Mouse (Mus musculus) c-Kit-positive CD71-negative TER-119-negative erythroid progenitor cells, embryonic 14.5 days (primary cell): ENCODE measurements around the gene Gm10309.

Source experiments
- DNase-seq: peaks from one replicate; pipeline ENCODE4 v3.0.0-alpha.2; 2013; ENCODE audit warnings: low read depth

The Gm10309 gene

DNA sequence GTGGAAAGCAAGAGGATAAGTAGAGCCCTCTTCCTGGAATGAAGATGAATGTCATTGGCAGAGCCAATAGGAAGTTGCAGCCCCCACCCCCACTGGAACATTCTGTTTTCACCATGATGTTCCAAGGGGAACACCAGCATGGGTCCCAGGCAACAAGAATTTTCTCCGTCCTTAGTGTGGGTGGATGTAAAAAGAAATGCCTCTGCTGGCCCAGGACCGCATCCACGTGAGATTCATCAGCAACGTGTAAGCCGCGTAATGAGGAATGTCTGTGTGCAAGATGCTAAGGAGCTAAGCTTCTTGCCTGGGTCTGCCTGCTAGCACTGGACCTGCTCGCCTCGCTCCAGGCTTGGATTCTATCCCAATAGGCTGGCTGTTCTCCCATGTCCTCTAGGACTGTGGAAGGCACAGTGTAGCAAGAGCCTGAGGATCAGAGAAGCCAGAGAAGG, at the start of gene Gm10309:
Gm10309 (minus strand) TSS at position 50 of the 449 bp plus-strand sequence.
- no peak for DNase-seq

DNA sequence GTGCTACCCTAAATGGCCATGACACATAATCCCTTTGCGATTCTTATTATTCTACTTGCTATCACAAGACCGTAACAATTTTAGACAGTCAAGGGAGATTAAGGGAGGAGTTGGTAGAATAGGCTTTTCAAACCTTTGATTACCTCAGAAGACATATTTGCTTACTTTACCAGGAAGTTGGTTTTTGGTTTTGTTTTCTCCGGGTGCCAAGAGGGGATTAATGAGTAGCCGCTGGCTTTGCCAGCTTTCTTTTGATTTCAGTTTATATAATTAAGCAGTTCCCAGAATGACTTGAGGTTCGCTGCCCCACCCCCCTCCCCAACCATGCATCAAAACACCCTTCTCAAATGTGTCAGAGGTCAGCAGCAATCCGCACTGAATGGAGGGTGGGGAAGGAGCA, 47.0 kb upstream of the Gm10309 start:
- DNase-seq, result no peak

DNA sequence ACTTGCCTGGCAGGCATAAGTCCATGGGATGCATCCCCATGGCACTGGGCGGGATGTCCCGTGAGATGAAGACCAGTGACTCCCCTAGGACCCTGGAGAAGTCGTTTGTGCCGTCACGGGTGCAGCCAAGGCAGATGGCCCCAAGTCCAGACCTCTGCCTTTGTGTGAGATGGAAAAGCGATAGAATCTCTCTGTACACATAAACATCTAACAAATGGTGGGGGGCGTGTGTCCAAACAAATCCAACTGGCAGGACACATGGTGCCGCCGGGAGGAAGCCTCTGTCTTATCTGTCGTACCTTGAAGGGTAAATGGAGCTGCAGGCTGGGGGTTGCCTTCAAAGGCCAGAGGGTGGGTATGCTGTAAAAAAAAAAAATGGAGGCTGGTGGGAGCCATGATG, 46.5 kb upstream of the Gm10309 start:
- DNase-seq, result no peak

DNA sequence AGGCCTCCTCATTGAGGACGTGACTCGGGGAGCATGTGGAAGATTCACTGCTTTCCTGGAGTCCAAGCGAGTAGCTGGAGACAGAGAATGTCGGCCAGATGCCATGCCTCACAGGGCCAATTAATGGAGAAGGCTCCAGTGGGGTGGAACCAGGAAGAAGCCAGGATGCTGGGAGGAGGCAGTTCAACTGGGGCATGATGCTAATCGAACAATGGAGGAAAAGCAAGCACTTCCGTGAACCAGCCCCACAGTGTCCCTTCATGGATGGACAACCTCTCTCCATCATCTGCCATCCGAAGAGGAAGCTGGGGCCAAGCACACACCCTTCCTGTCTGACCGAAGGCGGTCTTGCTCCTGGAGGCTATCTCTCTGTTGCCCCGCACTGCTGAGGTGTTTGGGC, 44.1 kb upstream of the Gm10309 start:
- DNase-seq, result no peak

DNA sequence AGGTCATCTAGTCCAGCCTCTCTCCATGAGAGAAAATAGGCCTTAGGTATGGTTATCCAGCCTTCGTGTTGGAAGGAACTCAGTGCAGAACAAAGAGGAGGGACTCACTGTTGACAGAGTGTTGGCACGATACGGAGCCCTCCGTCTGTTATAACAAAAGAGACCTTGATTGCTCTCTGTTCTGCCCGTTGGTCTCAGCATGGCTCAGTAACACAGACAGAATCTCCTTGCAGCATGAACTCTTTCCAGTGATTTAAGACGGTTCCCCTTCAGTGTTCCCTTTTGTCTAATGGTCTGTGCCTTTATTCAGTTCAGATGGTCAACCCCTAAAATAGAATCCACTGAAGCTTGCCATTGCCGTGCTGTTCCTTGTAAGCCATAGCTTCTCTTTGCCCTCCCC, 41.5 kb upstream of the Gm10309 start:
- DNase-seq, result no peak

DNA sequence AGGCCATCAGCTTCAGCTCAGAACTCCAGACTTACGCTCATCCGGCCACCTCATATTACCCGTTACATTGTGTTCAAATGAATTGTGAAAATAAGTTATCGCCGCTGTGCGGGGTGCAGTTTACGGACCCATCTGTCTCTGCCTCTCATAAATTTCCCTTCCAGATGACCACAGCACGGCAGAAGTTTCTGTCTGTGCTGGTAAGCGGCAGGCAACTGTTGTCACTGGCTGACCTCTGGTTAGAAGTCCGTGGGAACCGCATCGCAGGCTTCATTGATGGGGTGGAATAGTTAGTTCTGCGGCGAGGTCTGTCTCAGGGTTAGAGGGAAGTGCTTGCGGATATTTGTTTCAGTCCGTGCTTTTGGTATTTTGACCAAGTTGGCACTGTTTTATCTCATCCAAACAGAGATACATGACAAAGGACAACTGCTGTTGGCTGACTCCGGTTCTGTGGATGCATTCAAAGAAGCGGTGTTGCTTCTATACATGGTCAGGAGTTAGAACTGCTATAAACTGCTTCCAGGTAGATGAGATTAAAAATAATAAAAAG, 34.9 kb upstream of the Gm10309 start:
- DNase-seq, result no peak

DNA sequence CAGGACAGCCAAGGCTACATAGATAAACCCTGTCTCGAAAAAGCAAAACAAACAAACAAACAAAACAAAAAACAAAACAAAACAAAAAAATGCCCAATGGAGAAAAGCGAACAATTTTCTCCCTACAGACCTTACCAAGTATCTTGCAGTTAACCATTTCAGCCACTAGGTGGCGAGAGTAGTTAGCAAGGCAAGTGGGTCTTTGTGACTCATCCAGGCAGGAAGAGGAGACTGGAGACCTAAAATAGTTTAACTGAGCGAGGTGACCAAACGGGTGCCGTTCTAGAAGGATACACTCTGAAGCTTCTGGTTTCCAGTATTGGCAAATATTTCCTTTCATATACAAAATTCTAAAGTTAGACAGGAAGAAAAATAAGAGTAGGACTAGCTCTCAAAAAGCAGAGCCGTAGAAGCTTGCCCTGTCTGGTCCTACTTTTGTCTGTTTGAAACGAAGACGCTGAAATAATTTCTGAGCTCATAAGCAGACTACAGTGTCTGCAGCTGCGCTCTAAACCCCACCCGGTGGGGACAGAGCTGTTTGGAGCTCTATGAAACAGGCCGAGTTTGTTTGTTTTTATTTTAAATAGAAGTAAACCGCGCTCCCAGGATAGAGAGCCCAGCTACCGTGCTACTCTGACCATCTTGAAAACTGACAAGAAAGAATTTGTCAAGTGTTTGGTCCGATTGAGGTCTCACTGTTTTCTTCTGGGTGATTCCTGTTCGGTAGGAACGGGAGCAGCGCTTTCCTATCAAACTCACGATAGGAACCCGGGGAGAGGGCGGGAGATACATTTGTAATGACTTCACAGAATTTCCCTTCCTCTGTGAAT, 31.0 kb upstream of the Gm10309 start:
- DNase-seq, result peak; percentile 84

DNA sequence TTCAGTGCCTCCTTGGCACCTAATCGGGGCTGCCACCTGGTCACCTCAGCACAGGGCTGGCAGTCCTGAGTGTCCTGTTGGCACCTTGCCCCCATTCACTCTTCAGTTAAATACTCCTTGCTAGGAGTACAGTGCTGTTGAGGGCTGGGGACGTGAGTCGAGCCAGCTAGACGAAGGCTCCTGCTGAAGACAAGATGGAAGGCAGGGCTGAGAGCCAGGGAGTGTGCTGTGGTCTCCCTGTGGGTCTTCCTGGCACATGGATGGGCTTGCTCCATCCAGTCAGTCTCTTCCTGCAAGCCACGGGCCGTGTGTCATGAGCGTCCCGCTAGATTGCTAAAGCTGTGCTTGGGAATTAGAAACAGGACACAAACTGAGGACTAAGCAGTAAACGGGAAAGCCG, 30.1 kb upstream of the Gm10309 start:
- no peak for DNase-seq

DNA sequence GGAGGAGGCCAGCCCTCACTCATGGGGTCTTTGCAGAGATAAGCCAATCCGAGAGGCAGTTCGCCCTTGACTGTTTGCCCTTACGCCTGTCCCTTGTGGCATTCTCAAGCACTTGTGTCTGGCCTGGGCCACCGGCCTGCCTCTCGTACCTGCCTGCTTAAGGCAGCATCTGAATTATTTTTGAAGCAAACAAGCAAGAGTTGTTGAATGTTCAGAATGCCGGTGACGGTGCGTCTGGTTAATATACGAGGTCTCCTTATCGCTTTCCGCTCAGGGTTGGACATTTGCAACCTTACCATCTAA, 28.5 kb upstream of the Gm10309 start:
- DNase-seq, result no peak

DNA sequence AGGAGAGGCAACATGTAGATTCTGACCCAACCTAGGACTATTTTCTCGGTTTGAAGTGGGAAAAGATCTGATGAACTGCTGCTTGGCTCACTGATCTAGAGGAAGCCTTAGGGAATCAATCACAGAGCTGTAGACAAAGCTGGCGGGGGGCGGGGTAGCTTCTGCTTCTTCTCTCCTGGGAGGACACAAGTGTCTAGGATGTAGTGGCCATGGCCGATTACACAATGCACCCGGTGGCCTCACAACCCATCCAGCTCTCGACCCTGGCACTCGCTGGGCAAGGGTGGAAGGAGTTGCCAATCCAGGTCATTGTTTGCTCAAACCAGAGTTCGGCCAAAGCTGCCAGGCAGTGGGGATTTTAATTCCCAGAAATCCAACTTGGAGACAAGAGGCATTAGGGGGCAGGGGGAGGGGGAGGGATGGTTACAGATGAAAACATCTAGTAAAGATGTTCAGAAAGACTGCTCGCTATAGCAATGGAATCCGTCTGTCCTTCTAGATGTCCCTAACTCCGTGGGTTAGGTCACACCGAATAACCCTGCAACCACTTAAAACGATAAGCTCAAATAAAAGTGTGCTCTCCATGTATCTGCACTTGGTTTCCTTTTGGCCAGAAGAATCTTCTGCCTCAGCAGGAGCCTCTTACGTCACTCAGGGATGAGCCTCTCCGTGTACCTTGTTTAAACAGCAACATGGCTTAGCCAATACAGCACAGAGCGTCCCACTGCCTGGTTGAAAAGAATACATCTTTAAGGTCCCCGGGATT, 27.9 kb upstream of the Gm10309 start:
- DNase-seq, result no peak

DNA sequence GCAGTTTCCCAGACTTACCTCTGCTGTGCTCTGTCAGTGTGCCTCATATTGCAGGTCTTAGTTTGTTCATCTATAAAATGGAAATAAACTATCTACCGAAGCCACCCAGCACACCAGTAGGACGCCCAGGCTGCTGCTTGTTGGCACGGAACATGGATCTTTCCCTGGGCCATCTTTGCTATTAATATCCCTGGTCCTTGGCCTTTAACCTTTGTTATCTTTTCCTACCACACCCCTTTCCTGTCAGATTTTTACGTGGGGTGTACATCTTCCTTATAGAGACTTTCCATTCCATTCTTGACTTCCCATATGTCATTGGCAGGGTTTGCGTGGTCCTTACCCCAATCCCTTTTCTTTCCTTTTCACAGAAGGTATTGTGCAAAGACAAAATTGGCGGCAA, 26.2 kb upstream of the Gm10309 start:
- no peak for DNase-seq

DNA sequence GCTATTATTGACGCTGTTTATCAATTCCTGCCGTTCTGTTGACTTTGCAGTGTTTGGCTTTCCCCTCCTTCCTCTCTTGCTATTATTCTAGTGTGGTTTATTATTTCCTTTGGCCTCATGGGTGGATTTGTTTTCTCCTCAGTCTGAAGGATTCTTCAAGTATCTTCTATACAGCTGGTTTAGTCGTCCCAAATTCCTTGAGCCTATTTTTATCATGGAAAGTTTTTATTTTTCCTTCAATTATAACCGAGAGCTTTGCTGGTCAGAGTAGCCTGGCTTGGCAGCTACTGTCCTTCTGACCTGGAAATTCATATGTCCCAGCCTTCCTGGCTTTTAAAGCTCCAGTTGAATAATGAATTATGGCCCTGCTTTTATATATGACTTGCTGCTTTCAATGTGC, 24.4 kb upstream of the Gm10309 start:
- DNase-seq, result no peak

DNA sequence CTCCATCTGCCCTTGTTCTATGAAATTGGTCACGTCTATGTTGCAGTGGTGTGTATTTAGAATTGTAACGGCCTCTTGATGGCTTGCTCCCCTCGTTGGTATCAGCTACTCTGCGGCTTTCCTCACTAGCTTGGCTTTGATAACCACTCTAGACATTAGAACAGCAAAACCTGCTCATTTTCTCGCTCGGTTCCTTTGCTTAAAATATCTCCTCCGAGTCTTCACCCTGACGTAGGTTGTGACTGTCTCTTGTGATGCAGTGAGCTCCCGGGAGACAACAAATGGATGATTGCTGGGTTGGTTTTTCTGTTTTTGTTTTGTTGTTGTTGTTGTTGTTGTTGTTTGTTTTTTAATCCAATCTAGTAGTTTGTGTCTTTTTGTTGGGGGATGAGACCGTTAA, 24.0 kb upstream of the Gm10309 start:
- no peak for DNase-seq

DNA sequence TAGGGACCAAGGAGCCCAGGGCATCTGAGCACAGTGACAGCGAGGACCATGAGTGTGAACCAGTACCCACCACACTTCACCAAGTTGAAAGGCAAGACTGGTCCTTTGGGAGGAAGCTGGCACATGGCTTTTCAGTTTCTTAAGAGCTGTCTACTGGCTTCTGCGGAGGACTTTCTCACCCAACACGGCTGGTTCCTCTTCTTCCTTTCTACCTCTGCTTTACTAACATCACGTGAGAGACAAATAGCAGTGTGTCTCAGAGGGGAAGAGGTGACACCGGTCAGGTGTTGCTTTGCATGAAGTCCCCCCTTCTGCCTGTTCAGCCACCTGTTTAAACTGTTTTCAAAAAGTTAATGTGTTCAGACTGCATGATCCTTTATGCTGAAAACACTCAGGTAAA, 22.3 kb upstream of the Gm10309 start:
- DNase-seq, result no peak

DNA sequence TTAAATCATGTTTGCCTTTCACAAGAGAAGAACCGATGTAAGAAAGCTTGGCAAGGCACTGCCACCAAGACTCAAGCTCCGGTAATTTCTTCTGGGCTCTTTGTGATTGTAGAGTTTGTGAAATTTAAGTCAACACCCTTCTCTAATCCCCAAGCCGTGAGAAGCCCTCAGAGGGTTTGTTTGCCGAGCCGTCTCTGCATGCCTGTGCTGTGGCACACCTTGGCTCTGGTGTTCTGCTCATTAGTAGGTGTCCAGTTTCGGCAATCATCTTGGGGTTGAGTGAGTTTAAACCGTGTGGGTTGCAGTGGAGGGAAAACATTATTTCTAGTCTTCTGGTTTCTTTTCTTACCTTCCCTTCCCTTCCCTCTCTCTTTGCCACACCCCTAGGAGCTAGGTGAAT, 21.0 kb upstream of the Gm10309 start:
- no peak for DNase-seq

DNA sequence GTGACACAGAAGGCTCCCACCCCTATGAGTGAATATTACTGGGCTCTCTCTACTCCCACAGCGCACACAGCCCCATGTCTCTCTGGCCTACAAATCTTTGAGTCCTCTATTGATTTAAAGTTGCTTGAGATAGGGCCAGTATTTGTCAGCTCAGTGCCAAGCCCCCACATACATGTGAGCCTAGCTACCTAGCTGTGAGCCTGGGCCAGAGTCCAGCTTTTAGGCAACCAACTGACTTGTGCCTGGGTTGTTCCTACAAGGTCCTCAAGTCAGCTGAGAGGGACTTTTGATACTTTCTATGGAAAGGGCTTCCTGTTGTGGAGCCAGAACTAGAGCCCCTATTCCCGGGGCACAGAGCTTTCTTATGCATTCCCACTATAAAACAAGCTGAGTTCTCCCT, 20.0 kb upstream of the Gm10309 start:
- no peak for DNase-seq

DNA sequence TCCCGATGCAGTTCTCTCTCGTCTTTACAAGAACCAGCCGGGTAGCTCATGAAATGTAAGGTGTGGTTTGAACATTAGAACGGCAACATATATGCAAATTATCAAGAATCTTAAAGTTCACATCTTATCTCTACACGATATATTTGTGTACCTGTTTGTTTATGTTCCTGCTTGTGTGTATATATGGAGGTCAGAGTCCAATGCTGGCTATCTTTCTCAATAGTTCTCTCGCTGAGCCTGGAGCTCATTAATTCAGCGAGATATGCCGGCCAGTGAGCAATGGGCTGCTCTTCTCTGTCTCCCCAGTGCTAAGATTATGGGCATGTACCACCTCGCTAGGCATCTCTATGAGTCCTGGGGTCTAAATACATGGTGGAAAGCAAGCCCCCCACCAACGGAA, 18.8 kb upstream of the Gm10309 start:
- DNase-seq, result no peak

DNA sequence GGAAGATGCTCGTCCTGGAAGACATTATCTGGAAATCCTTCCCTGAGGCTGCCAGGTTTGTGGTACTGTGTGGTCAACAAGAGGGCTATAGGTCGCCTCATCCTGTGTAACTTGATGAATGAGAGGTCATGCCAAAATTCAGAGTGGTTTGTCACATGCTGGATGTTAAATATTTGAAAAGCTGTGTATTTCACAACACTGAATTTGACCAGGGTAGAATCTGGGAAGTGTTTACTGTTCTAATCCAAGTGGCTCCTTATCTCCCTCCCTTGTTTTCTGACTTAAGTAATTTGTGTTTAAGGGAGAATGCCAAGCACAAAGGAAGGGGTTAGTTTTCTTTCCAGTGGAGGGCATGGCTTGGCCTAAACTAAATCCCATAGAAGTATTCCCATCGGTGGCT, 18.3 kb upstream of the Gm10309 start:
- DNase-seq, result no peak

DNA sequence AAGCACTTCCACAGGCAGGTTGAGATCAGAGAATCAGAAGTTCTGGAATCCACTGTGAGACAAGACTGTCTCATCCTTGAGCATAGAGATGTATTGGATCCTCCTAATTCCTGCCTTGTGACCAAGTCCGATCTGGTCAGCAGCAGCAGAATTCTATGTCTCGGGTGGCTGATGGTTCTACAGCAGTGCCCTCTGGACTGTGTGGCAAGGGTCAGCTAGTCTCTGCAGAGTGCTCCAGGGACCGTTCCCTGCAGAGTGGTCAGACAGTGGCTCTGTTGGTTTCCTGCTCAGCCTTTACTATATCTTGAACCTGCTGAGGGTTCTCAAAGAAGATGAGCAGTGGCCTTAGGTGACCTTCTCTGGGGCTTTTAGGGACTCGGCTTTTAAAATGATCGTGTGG, 17.6 kb upstream of the Gm10309 start:
- DNase-seq, result no peak

DNA sequence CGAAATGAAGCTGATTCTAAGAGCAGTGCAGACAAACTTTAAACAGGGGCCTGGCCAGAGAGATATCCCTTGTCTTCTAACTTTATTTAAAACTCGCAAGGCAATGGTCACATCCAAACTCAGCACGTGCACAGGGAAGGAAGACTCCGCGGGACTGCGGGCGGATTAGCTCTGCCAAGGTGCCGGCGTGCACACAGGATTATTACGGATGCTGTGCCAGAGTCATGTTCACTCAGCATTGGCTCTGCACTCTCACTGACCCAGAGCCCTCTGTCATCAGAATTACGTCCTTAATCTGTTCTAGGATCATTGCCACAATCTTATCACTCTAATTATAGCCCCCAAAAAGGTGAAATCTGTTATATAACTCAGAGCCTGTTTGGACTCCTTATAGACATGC, 16.2 kb upstream of the Gm10309 start:
- no peak for DNase-seq

DNA sequence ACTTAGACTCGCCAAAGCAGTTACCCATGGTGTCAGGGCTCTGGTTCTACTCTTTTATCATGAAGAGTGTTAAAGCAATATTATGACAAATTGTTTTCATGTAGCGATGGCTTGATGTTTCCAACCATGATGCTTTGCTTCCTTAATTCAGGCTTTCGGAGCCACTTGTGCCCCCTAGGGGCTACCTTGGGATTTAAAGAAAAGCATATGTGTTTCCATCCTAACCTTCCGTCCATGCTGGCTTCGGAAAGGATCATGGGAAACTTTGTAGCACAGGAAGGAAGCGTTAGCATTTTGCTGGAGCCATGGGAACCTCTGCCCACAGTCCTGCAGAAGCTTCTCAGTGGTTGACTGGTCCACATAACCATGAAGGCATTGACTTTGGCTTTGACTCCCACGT, 13.6 kb upstream of the Gm10309 start:
- no peak for DNase-seq

DNA sequence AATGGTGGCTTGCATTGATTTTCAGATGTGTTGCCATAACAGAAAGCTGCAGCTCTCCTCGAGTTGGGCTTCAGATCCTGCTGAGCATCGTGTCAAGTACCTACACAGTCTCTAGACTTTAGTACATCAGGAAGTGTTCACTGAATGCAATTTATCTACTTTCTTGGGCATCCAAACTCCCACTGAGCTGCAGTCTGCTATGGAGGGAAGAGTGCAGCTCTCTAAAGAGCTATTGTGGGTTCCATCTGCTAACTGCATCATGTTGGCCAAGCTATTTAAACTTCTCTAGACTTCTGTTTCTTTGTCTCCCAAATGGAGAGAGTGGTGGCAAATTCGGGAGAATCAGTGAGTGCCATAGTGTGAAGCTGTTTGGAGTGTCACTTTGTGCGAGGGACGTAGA, 11.6 kb upstream of the Gm10309 start:
- DNase-seq, result no peak

DNA sequence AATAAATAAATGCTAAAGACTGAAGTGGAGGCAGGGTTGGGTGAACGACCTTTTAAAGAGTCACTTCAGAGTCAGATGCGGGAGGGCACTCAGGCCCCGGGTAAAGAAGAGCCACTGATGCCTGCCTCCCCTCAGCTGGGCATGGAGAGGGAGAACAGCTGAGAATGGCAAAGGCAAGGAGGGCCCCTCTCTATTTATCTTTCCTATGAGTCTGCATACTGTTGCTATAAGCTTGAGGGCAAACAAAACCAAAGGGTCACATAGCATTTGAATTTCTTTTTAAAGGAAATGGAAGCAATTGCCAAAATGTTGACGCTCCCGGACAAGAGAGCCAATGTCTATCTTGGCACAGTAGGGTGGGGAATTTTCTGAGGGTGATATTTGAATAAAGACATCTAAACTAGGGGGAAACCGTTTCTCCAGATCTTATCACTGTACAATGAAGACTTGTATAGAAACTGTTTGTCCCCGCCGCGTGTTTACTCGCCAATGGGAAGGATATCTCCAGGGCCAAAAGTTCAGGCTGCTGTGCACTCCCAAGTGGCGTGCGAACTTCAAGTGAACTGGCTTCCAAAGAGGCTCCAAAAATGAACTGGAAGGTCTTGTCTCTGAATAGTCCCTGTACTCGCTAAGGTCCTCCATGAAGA, 10.1 kb upstream of the Gm10309 start:
- no peak for DNase-seq
